Mouse (Mus musculus): ENCODE measurements around the gene Gm26566.

Gene Gm26566

DNA sequence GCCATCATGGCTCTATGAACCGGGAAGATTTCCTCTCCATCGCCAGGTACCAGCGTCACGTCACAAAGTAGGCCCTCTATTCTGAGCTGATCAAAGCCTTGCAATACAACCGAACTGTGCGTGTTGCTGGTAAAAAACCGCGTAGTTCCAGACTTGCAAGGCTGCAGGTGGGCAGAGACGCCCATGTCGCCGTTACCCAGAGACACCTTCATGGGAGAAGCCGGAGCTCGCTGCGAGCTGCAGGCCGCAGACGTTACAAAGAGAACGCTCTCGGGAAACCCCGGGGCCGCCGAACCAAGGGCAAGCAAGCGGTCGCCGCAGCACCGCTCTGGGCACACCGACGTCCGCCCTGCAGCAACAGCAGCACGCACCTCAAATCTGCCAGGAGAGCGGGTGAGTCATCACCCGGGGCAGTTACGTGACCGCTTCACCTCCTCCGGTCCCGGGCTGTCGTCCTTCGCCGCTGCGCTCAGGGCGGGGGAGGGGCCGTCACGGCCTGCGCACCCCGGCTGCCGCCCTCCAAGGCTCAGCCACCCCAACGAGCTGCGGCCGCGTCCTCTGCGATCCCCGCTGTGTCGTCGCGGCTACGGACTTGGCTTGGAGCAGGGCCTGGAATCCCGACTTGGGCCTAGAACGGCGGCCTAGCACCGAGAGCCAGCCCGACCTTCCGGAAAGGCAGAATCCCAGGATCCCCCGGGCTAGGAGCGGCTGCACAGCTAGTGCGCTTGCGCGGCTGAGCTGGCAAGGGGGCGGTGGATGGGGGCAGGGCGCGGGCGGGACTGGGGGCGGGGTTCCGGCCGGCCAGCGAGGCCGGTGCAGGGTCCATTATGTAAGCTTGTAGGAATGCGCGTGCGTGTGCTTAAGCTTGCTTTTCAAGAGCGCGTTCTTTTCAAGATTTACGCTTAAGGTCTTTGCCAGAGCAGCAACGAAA is at the start of gene Gm26566, which contains the start of gene Klhl9:
TSS of gene Gm26566 (plus strand) at position 15 of the 931 bp plus-strand sequence.
TSS of gene Klhl9 (minus strand) at position 675 of the 931 bp plus-strand sequence.
- peak; percentile 96 for DNase-seq (ENCODE audit: low spot score)

DNA sequence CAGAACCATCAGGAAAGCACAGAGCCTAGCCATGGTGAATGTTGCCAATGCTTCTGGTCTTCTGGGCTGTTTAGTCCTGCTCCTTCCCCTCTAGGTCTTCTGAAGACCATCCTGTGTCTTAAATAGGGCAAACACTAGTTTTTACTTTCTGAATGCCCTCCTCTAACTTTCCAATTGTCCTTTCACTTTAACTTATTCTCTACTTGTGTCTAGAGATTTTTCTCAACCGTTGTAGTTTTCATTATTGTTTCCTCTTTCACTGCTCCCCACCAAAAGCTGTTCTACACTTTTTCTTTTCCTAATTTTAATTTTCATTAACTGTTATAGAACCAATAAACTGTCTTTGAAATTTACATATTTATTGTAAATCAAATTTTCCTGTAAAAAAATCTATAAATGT is 44.8 kb upstream of the Gm26566 start, which contains the start of gene Ifna16:
TSS of gene Ifna16 (minus strand) at position 101 of the 400 bp plus-strand sequence.
- no peak for DNase-seq (ENCODE audit: low spot score)

DNA sequence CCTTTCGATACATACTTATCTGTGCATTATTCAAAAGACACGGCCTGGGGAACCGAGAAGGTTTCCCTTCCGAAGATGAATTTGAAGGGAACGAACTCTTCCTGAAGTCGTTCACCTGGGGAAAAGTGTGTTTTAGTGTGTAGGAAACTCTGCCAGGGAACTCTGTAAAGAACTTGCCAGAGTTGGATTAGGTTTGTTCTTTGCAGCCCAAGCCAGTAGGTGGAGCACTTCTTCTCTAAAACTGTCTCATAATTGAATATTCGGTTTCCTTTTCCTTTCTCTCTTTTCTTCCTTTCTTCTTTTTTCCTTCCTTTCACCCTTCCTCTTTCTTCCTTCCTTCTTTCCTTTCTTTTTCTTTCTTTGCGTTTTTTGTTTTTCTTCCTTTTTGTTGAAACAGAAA is 41.2 kb upstream of the Gm26566 start:
- DNase-seq (ENCODE audit: low spot score): peak; percentile 53

DNA sequence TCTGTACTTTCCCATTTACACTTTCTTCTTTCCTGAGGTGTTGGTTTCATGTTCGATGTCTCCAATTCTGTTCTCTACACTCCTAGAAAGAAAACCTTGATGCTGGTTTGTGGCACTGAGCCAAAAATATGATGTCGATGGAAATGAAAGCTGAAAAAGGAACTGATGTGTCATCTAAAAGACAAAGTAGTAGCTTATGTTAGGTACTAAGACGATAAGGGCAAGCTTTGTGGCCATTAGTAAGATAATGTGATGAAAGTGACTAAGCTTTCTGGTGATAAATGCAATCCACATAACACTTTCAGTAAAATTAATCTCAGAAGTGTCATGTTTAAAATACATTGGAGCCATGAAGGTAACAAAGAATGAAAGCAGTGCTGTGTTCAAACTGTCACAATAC is 40.3 kb upstream of the Gm26566 start:
- no peak for DNase-seq (ENCODE audit: low spot score)

DNA sequence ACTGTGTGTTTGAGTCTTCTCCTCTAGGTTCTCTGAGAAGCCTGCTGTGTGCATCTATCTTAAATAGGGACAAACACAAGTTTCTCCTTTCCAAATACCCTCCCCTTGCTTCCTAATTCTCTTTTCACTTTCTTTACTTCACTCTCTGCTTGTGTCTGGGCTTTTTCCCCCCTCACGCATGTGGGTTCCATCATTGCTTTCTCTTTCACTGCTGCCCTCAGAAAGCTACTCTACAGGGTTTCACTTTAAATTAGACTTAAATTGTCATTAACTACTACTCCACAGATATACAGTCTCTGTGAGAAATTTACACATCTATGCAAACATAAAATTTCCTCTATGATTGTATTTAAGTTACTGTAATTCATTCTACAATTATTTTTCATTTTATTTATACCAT is 37.8 kb upstream of the Gm26566 start, which contains the start of gene Ifna2:
TSS of gene Ifna2 (minus strand) at position 101 of the 400 bp plus-strand sequence.
- DNase-seq (ENCODE audit: low spot score): no peak

DNA sequence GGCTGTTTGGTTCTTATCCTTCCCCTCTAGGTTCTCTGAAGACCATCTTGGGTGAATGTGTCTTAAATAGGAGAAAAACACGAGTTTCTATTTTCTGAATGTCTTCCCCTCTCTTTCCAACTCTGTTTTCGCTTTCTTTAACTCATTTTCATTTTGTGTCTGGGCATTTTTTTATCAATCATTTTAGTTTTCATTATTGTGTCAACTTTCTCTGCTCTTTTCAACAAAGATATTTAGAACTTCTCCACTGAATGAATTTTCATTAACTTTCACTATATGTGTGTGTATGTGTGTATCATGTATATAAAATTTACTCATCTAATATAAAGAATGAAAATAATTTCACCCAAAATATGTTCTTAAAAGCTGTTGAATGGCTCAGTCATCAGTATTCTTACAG is 30.3 kb upstream of the Gm26566 start, which contains the start of gene Ifnab:
TSS of gene Ifnab (minus strand) at position 101 of the 400 bp plus-strand sequence.
- DNase-seq (ENCODE audit: low spot score): no peak

DNA sequence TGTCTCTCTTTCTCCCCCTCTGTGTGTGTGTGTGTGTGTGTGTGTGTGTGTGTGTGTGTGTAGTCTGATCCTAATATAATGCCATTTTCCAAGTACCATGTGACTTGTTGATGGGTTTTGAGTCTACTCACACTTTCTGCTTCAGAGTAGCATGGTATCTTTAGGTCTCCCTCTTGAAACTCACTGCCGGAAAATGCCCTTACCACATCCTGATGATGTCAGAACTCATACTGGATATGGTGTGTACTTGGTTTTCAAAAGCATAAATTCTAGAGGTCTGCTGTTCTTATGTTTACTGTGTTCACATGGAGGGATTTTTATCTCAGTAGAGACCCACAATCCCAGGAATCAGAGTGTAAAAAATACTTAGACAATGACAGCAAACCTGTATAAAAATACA is 29.1 kb upstream of the Gm26566 start:
- DNase-seq (ENCODE audit: low spot score): no peak

DNA sequence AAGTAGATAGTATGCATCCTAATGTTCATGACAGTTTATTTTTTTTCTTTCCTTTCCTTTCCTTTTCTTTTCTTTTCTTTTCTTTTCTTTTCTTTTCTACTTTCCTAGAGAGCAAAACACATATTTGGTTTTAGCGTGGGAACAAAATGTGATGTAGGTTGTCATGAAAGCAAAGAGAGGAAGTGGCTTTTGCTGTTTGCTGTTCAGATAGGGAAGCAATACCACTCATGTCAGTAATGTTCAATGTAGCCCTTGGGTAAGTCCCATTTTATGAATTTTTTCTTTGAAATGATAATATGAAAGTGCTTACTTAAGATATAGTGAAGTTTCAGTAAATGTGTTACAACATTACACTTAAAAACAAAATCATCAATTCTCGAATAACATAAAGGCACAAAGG is 28.2 kb upstream of the Gm26566 start:
- DNase-seq (ENCODE audit: low spot score): no peak

DNA sequence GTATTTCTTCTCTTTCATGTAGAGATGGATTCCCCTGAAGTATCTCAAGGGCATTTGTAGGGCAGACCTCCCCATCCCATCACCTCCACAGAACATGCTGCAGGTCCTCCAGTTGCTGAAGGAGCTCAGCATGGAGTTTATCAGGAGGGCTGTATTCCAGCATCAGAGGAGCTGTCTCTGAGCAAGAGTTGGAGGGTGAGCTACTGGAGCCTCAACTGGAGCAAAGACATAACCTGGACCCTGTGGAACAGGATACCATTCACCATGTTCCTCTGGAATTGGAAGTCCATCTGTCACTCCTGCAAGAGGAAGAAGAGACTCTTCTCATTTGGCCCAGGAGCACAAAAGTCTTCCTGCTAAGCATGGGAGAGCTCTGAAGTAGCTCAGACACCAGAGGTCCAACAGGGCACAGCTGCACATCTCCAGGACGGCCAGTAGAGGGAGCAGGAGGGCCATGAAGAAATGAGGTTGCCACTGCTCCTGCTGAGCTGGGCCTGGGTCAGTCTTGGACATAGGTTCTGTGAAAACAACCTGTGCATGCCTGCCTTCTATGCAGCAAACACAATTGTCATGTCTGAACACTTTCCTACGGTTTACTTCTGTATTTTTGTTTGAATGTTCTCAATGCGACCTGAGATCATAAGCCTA is 25.2 kb upstream of the Gm26566 start:
- DNase-seq (ENCODE audit: low spot score): peak; percentile 83

DNA sequence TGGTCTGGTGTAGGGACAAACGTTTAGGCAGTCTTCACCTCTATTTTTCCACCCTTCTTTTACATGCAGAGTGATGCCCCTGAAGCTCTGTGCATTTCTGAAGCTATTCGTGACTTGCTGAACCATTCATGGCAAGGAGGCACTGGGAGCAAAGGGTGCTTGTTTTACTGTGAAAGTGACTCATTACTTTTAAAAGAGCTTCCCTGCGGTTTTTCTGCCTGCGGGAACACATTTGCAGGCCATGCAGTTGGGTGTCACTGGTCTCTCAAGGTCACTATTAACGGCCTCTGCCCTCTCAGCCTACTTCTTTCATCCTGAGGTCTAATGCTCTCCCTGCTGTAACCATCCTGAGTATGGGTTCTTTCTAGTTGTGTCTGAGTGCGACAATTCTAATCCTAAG is 24.5 kb upstream of the Gm26566 start:
- DNase-seq (ENCODE audit: low spot score): no peak

DNA sequence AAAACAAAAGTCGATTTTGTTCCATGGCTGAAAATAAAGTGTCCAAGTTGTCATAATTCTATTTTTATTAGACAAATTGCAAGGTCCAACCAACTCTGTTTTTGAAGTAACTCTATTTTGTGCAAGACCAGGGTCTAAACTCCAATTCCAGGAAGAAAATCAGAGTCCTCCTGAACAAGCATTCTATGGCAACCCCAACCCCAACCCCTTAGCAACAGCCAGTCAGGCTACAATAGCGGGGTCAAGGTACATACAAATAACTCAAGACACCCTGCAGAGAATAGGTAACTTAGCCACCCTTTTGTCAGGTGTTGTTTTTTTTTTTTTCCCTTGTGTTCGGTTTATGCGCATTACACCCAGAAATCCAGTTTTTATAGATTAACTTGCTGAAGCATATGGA is 23.9 kb upstream of the Gm26566 start:
- DNase-seq (ENCODE audit: low spot score): no peak

DNA sequence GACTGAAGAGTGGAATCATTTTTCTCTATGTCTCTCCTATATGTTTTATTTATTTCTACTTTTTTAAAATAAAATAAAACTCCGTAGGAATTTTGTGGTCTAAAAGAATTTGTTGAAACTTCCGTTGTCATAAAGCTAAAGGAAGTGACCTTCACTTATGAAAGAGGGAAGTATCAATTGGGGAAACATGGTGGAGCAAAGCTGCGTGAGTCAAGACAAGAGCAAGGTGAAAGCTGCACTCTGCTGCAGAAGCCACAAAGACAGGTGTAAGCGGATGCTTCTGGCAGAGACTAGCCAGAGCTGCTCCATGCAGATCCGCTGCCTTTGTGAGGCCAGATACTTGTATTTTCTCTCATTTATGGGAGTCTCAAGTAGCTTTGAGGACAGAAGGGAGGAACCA is 22.8 kb upstream of the Gm26566 start:
- no peak for DNase-seq (ENCODE audit: low spot score)

DNA sequence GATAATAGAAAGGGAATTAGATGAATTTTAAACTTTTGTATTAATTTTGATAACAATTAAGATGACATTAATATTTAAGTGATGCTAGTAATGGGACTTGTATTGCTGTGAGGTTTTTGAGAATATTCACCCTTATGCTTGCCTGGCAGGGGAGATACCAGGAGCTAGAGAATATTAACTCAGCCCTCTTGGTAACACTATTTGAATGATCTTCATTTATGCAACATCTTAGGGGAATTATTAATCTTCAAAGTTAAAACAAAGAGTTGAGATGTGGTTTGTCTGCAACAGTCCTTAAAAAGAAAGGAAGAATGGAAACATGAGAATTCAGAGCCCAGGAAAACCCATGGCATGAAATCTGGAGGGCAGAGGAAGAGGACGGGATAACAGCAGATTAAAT is 22.3 kb upstream of the Gm26566 start:
- DNase-seq (ENCODE audit: low spot score): no peak

DNA sequence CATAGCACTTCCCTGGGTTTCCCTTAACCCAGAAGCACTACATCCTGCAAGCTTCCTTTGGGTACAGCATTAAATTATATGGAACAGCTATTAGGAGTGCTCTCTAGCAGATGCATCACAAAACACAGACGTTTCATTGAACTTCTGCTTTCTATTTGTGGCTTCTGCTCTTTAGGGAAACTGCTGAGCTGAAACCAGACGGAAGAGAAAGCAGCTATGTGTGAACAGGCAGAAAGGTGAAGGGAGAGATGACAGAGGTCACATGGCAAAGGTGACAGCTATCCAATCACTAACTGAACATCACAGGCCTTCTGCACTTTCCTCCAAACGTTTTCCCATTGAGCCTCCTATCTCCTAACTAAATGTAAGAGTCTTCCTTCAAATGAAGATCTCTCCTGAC is 15.7 kb upstream of the Gm26566 start:
- DNase-seq (ENCODE audit: low spot score): no peak

DNA sequence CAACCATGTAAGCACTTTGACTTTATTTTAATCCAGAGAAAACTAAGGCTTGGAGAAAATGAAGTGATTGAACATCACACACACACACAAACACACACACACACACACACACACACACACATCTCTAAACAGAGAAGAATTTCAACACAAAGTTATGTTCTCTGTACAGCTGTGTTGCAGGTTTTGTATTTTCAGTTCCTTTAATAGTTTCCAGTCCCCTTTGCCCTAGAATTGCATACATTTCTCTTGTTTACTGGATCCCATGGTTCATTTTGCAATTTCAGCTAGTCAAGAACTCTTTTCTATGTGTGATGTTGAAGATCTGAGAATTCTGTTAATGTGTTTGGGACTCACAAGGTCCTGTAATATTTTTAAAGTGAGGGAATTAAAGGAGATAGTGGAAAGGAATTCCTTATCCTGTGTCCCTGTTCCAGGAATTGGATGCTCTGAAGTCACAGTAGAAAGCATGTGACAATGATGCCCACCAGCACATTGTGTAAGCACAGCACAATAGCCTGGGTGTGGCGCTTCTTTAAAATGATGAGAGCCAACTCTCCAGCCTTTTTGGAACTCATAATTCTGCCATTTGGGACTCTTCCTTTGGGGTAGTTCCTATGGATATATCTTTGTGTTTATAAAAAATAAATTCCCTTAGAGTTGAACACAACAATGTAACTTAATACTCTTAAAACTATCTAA is 14.3 kb upstream of the Gm26566 start:
- DNase-seq (ENCODE audit: low spot score): peak; percentile 62

DNA sequence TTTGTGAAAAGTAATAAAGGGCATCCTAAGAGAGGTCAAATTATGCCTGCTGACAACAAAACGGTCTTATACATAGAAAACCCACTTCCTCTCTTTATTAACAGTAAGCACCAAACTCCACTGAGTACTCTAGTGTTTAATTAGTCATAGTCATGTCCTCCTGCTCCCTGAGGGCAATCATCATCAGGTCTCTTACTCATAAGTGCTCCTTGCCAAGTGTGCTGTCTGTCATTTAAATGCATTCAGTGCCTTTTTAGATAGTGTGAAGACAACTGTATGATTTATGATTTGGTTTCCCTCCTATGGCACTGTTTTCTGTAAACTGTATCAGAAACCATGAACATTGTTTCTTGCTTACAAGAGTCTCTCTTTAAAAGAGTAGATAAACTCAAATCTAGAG is 7.3 kb upstream of the Gm26566 start:
- peak; percentile 42 for DNase-seq (ENCODE audit: low spot score)

DNA sequence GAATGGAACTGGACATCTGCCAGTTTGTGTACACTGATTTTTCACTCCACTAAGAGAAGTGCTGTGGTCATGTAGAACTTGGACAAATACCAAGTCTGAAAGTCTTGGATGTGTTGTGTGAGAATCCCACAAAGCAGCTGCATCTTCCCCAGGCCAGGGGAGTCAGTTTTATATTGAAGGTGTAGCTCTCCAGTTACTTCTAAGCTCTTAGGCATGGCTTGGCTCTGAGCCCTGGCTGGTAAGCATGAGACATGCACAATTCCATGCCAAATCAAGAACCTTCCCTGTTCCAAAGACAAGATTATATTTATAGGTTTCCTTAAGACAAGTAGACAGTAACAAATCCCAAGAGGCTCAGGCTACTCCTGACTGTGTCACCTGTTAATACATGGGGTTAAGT is 6.5 kb upstream of the Gm26566 start:
- DNase-seq (ENCODE audit: low spot score): peak; percentile 22

DNA sequence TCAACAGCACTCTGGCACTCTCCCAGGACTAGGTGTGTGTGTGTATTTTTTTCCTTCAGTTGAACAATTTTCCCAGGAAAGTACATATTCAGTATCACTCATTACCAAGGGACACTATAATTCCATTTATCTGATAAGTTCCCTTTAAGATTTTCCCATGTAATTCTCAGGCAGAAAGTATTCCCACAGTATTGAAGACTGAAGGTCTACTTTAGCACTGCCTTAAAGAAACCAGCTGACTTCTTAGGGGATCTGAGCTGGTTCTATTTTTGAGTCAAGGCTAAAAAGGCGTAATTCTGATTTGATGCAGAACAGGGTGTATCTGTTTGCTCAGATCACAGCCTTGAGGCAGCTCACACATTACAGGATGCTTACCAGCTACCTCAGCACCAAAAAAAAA is 2.9 kb upstream of the Gm26566 start:
- peak; percentile 26 for DNase-seq (ENCODE audit: low spot score)

DNA sequence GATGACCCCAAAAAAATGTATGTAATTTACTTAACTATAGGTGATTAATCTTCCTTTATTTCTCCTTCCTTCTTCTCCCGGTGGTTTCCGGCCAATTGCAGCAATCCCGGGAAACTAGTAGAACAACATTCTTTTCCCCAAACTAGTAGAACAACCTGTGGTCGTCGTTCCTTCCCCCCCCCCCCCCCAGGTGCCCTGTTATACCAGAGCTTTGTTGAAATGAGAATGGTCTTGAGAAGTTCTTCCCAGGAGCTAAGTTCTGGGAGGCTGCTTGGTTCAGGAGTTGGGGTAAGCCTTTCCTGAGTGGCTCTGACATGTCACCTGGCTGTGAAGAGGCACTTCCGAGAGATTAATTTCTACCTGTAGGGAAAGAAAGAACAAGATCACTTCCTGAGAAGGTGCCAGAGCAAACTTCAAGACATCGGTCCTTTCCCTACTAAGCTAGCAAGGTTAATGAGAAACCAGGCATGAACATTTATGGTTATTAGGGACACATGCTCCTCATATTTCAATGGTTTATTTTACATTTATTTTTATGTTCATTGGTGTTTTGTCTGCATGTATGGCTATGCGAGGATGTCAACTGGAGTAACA is 2.0 kb downstream of the Gm26566 start:
- DNase-seq (ENCODE audit: low spot score): no peak

DNA sequence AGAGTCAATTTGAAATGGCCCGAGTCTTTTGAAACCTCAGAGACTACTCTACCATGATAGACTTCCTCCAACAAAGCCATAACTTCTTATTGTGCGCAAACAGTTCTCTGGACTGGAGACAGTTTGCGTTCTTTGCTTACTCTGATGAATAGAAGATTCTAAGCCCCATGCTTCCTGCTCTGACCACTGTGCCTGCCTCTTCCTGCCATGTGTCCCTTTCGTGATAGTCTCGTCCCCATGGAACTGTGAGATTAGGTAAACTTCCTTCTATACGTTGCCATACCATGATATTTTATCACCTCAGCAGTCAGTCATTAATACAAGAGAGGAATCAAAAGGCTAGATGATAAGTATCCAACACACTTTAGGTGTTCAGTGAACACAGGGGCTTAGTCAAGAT is 5.1 kb downstream of the Gm26566 start:
- DNase-seq (ENCODE audit: low spot score): no peak

DNA sequence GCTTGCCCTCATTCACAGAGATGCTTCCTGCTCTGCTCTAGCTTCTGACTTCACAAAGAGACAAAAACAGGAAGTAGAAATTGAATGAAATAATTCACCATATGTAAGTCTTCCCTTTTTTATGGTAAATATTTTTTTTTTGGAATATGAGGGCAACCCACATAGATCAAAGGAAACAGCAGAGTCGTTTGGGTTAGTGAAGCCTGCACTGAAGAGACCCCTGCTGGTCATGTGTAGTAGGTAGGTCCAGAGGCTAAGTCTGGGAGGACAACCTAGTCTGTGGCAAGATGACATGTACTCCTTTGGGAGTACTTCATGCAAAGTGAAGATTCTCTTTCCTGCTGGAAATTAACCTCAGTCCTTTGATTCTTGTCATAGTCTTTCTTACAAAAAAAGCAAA is 5.7 kb downstream of the Gm26566 start:
- DNase-seq (ENCODE audit: low spot score): peak; percentile 38

DNA sequence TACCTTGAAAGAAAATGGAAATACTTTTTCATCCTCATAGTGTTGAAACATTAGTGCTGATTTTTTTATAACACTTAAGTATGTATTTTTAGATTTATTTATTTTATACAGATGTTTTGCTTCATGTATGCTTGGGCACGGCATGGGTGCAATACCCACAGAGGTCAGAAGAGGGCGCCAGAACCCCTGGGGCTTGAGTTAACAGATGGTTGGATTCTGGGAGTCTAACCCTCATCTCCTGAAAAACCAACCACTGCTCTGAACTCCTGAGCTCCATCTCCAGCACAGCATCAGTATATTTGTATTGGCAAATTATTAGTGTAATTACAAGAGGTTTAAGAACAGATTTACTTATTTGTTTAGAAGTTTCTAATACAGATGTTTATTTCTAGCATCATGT is 16.9 kb downstream of the Gm26566 start:
- DNase-seq (ENCODE audit: low spot score): peak; percentile 54

All from adipocyte (in vitro differentiated cells).